Mouse (Mus musculus): ENCODE measurements around the gene Amigo2.

Gene Amigo2

GRCm38 (mm10) chr15:97246911-97247790 is at the start of gene Amigo2, which contains the start of gene Pced1b:
Gene Amigo2, minus strand, starts transcription at chr15:97247287.
Gene Pced1b, plus strand, starts transcription at chr15:97247107.
- peak; percentile 79 for DNase-seq (ENCODE audit: low read depth)

DNA sequence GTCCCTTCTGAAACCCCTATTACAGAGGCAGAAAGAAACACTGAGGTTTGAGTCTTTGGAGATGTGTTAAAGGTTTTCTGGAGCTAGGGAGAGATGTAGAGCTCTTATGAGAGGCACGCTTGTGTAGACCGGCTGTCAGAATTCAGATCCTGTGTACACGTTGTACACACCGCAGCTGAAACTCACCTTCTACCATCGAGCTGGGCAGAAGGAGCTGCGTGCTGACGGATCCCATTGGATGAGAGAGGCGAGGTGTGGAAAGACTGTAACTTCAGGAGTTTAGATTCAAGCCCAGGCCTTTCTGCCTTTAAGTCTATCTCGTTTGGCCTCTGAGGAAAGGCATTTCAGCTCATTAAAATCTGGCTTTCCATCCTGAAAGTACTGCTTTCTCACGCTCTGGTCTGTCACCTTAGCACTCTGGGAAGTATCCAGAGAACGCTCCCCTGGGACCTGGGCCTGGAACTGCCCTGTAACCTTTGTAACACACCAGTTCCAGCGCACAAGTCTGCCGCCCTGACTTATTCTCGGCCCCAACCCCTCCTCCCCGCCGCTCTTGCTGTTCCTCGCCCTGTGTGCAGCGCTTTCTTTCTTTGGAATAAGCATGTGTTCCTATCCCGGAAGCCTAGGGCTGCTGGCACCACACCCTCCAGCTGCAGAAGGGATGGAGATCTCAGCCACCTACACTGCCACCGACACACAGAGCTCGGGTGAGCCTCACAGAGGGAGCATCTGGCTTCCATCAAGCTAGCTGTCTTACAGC is 44.4 kb upstream of the Amigo2 start:
- no peak for DNase-seq (ENCODE audit: low read depth)

- no peak for DNase-seq (ENCODE audit: low read depth)
Observed at GRCm38 (mm10) chr15:97290351-97290750, 43.3 kb upstream of the Amigo2 start.

- no peak for DNase-seq (ENCODE audit: low read depth)
Observed at GRCm38 (mm10) chr15:97289176-97289575, 42.1 kb upstream of the Amigo2 start.

- no peak for DNase-seq (ENCODE audit: low read depth)
Observed at GRCm38 (mm10) chr15:97288690-97289089, 41.6 kb upstream of the Amigo2 start.

GRCm38 (mm10) chr15:97287436-97288143 is 40.5 kb upstream of the Amigo2 start:
- no peak for DNase-seq (ENCODE audit: low read depth)

GRCm38 (mm10) chr15:97286731-97287130 is 39.6 kb upstream of the Amigo2 start:
- DNase-seq (ENCODE audit: low read depth): no peak

DNA sequence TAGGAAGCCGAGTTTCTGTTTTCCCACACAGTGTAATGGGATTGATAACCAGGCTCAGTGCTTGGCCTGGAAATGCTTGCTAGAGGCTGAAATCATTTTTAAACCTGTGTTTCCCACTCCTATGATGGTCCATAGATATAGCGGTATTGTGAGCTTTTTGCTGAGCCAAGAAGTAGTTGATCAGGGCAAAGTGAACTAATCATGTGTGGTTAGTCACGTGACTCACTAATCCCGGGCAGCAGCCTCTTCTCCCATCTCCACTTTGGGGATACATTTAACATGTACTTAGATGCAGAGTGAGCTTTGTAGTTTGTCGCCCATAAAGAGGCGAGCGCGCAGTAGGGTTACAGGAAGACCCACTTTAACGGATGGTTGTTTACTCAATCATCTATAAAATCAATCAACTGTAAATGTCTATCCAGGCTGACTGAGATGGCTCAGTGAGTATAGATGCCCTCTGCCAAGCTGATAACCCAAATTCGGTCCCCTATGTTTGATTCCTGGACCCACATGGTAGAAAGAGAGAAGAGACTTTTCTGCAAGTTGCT is 38.7 kb upstream of the Amigo2 start:
- no peak for DNase-seq (ENCODE audit: low read depth)

GRCm38 (mm10) chr15:97284201-97284600 is 37.1 kb upstream of the Amigo2 start:
- DNase-seq (ENCODE audit: low read depth): no peak

GRCm38 (mm10) chr15:97282572-97282881 is 35.4 kb upstream of the Amigo2 start:
- no peak for DNase-seq (ENCODE audit: low read depth)

GRCm38 (mm10) chr15:97281712-97282571 is 34.9 kb upstream of the Amigo2 start:
- no peak for DNase-seq (ENCODE audit: low read depth)

DNA sequence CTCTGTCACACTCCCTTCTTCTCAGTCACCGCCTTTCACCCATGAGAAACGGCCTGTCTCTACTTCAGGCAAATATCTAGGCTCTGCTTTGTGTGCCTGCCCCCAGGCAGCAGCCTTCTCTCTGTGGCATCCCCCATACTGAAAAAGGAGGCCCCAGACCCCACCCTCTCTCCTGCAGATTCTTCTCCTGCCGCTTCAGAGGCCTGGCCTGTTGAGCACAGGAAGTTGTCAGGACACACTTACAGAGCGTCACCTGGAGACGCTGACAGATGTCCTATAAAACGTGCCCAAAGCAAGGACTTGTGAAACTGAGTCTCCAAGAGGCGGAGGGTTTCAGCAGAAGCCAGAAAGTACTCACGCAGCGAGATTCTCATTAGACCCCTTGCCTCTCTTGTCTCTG is 33.7 kb upstream of the Amigo2 start:
- DNase-seq (ENCODE audit: low read depth): no peak

DNA sequence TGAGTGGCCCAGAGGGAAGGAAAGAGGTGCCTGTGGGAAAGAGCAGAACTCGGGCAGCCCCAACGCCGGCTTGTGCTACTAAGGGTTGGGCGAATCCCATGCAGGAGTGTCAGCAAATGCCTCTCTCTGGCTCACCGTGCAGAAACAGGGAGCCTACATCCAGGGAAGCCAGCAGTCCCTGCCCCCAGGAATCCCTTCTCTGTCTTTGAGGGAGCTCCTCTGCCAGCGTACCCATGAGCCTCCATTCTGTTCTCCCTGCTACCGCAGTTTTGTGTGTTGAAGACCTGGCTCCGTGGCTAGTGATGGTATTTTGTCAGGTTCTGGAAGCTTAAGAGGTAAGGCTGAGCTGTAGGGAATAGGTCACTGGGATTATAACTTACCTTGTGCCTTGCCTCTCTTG is 33.0 kb upstream of the Amigo2 start:
- no peak for DNase-seq (ENCODE audit: low read depth)

- no peak for DNase-seq (ENCODE audit: low read depth)
Observed at GRCm38 (mm10) chr15:97278340-97278948, 31.4 kb upstream of the Amigo2 start.

DNA sequence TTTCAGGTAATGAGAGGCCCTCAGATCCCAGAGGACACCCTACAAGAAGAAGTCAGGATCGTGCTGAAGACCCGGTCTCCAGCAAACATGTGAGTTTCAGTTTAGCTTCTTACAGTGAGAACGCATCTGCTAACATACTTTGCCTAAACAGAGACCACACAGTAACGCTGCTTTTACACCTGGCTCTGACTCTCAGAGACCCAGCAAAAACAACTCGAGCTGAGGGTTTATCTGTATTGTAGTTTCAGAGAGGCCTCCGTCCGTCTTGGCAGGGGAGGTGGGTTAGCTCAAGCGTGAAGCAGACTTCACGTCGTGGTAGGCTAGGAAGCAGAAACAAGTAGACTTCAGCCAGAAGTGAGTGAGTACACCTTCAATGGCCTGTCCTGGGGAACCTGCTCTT is 30.2 kb upstream of the Amigo2 start:
- no peak for DNase-seq (ENCODE audit: low read depth)

- DNase-seq (ENCODE audit: low read depth): peak; percentile 36
Observed at GRCm38 (mm10) chr15:97276660-97277153, 29.6 kb upstream of the Amigo2 start.

DNA sequence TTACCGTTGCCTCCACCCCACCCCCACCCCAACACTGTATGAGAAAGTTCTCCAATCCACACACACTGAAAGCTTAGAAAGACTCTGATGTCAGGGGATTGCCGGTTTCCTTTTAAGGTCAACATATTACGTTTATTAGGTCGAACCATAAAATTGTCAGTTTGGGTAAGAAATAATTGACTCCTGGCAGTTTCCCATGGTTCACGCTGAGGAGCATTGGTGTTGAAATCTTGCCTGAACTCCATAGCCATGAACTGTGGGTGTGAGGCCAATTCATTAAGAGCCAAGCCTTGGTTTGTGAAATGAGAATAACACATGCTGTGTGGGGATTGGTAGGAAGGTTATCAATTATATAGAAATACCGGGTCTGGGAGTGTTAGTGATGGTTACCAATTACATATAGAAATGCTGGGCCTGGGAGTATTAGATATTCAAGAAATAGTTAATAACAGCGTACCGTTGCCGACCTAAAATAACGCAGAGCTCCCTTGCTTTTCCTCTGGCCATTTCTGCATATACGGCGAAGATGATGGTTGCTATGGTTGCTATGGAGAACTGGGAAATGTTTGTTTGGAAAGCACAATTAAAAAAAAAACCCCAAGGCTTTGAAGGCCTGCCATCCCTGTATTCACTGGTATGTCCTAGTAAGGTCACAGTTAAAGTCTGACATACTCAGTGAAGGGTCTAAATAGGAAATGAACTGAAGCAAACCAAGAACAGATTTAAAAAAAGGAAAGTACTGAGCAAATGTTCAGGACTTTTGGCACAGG is 28.7 kb upstream of the Amigo2 start:
- DNase-seq (ENCODE audit: low read depth): peak; percentile 50

GRCm38 (mm10) chr15:97272831-97273230 is 25.7 kb upstream of the Amigo2 start:
- DNase-seq (ENCODE audit: low read depth): no peak

DNA sequence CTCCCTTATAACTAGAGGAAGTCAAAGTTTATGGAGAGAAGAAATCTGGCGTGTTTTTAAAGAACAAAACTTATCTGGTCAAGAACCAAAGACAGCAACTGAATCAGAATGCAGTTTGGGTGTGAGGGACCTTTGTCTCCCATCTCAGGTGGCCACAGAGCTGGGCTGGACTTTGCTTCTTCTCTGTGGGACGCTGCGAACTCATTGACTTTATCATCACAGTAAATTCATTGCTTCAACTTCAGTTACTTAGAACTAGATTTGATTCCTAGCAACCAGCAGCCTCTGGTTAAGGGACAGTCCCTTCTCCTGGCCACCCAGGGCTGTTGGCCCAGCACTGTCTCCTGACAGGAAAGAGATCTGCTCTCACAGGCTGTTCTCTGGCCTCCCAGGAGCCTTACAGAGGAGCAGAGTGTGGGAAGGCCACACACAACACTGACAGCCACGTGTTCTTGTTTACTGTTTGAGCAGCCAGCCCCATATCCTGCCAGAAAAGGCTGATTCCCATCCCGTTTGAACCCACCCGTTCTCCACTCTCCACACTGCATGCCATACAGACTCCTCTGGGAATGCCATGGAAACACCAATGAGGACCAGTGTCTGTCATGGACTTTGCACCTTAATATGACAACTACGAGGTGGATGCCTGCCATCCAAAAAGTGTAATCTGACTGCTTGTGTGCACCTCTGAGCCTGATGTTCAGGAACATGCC is 25.1 kb upstream of the Amigo2 start:
- no peak for DNase-seq (ENCODE audit: low read depth)

Data from NIH3T3 (cell line).